Mouse (Mus musculus): Measurements from ENCODE around the gene Coro2b. TPM values are rescaled to one million over a fixed set of nuclear protein-coding genes. Genes with fewer than 3 reads are reported as not detected.
"Not testable (repeated sequence)": the region's sequence is repeated elsewhere in the genome, so short reads cannot be mapped to it uniquely, and the experiment has no call there.

Gene Coro2b
- polyA plus RNA-seq, 1 experiment from 2014 or later: 26.2 TPM

DNA sequence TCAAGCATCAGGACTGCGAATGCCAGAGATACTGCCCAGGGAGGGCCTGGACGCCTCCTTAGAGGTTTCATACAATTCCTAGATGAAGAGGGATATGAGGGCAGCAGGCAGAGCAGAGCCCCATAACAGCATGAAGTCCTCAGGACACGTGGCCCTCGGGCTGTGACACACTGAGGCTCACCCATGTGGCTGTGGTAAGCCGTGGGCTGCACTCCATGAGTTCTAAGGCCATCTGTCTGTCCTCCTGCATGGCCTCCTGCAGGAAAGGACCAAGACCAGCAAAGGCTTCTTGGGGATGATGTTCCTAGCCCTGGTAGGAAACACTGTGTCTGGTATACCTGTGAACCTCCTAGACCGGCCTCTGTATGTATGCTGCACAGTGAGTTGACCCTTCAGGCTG is 86.5 kb downstream of the Coro2b start:
- Histone ChIP-seq H3K27ac (ENCODE audit: low read depth) (0 out of 2 replicates have a peak overlapping the region, but pooled peaks have one; percentile 58), H3K4me1 (ENCODE audit: insufficient read depth) (peaks cover 11% of the 10 kb centered on the region), H3K36me3 (ENCODE audit: insufficient read depth) (0 out of 2 replicates have a peak, but pooled peaks cover 4% of the 10 kb centered on the region), H3K27me3 (ENCODE audit: insufficient read depth, low read length) (no peaks in the 10 kb centered on the region), H3K9me3 (ENCODE audit: low read depth, low read length) (no peaks in the 10 kb centered on the region), H3K9ac (no peak overlapping the region), H3K4me3 (ENCODE audit: low read depth, low read length) (no peak overlapping the region), H3K4me2 (no peak overlapping the region)
- WGBS: 82% methylated on average over 6 of the region's 6 CpGs
- ATAC-seq (ENCODE audit: insufficient read depth) (no peak), DNase-seq (no peak)
- no peak for TF ChIP-seq CTCF (IDR thresholded peaks at IDR 0.05; ENCODE audit: low read depth)

DNA sequence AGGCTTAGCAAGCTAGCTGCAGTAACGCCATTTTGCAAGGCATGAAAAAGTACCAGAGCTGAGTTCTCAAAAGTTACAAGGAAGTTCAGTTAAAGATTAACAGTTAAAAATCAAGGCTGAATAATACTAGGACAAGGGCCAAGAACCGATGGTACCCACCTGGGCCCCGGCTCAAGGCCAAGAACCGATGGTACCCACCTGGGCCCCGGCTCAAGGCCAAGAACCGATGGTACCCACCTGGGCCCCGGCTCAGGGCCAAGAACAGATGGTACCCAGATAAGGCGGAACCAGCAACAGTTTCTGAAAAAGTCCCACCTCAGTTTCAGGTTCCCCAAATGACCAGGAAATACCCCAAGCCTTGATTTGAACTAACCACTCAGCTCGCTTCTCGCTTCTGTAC is 89.5 kb downstream of the Coro2b start:
- not testable (repeated sequence) for H3K27me3 ChIP-seq (ENCODE audit: insufficient read depth, low read length); DNase-seq; H3K9me3 ChIP-seq (ENCODE audit: low read depth, low read length); H3K36me3 ChIP-seq (ENCODE audit: insufficient read depth); H3K27ac ChIP-seq (ENCODE audit: low read depth); ATAC-seq (ENCODE audit: insufficient read depth); H3K4me1 ChIP-seq (ENCODE audit: insufficient read depth); H3K4me3 ChIP-seq (ENCODE audit: low read depth, low read length); H3K4me2 ChIP-seq; H3K9ac ChIP-seq
- 100% methylated on average over 4 of the region's 10 CpGs for whole genome bisulfite sequencing

DNA sequence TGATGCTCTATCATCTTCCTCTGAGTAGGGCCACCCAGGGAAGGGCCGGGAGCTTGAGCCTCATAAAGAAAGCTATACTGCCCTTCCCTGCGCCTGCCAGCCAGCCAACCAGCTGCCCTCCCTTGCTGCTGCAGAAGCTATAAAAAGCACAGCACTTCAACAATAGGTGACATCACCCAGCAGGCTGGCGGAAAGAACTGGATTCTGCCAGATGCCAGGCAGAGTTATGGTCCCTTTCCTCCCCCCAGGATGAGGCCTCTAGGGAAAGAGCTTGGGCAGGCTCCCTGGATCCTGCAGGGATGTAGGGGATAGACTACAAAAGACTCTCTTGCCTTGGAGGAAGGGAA is 98.1 kb downstream of the Coro2b start:
- Histone ChIP-seq H3K36me3 (ENCODE audit: insufficient read depth) (no peaks in the 10 kb centered on the region), H3K4me3 (ENCODE audit: low read depth, low read length) (no peak overlapping the region), H3K27me3 (ENCODE audit: insufficient read depth, low read length) (no peaks in the 10 kb centered on the region), H3K9ac (no peak overlapping the region), H3K27ac (ENCODE audit: low read depth) (peak overlapping the region; percentile 77), H3K4me1 (ENCODE audit: insufficient read depth) (peaks cover 7% of the 10 kb centered on the region; the same call in 1 of the 2 replicates), H3K4me2 (no peak overlapping the region), H3K9me3 (ENCODE audit: low read depth, low read length) (no peaks in the 10 kb centered on the region)
- ATAC-seq (ENCODE audit: insufficient read depth) (no peak), DNase-seq (peak; percentile 69)
- 58% methylated on average over 3 of the region's 3 CpGs for WGBS
- no peak for TF ChIP-seq CTCF (IDR thresholded peaks at IDR 0.05; ENCODE audit: low read depth)

DNA sequence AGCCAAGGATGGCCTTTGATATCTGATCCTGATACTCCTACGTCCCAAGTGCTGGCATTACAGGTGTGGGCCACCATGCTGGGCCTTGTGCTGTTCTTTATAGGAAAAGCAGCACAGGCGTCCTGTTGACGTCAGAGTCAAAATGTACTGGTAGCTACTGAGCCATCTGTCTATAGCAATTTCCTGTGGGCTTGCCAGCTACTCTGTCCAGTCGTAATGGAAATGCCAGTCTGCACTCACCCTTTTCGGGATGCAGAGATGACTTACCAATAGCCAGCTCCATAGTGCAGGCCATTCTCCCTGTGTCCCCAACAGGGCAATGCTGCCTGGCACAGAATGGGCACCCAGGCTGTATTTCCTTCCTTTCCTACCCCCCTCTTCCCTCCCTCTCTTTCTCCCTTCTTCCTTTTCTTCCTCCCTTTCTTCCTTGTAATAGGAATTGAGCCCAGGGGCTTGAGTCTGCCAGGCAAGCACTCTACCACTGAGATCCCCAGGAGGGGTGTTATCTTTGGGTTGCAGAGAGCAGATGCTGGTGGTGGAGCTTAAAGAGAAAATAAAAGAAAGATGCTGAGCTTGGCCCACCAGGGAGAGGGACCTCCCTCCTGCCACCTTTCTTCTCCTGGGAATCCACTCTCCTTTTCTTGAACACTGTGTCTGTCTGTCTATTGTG is 98.6 kb downstream of the Coro2b start:
- no peak for ATAC-seq (ENCODE audit: insufficient read depth)
- H3K4me1 ChIP-seq (ENCODE audit: insufficient read depth): peaks cover 7% of the 10 kb centered on the region; the same call in 1 of the 2 replicates
- no peaks in the 10 kb centered on the region for H3K9me3 ChIP-seq (ENCODE audit: low read depth, low read length)
- H3K9ac ChIP-seq: no peak overlapping the region
- DNase-seq: no peak
- no peaks in the 10 kb centered on the region for H3K36me3 ChIP-seq (ENCODE audit: insufficient read depth)
- TF ChIP-seq CTCF (IDR thresholded peaks at IDR 0.05; ENCODE audit: low read depth): no peak
- no peak overlapping the region for H3K4me3 ChIP-seq (ENCODE audit: low read depth, low read length)
- H3K4me2 ChIP-seq: no peak overlapping the region
- peak overlapping the region; percentile 77 for H3K27ac ChIP-seq (ENCODE audit: low read depth)
- H3K27me3 ChIP-seq (ENCODE audit: insufficient read depth, low read length): no peaks in the 10 kb centered on the region
- WGBS: 68% methylated on average over 5 of the region's 5 CpGs

DNA sequence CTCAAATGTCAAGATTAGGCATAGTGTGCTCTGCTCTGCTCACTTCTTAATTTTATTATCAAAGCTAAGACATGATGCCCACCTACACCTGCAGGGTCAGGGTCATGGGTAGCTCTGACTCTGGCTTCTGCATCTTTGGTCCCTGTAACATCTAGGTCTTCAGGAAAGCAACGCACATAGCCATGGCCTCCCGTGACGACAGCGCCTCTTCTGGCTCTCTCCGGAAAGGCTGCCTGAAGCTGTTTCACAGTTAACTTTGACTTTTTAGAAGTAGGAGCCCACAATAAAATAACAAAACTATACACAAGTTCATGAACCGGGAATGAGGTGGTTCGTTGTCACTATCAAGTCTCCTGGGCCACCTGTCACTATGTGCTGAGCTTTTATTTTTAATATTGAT is 99.4 kb downstream of the Coro2b start:
- WGBS: 91% methylated on average over 7 of the region's 7 CpGs
- Histone ChIP-seq H3K4me1 (ENCODE audit: insufficient read depth) (peaks cover 7% of the 10 kb centered on the region; the same call in 1 of the 2 replicates), H3K27ac (ENCODE audit: low read depth) (no peak overlapping the region), H3K9ac (no peak overlapping the region), H3K4me2 (no peak overlapping the region), H3K4me3 (ENCODE audit: low read depth, low read length) (no peak overlapping the region), H3K9me3 (ENCODE audit: low read depth, low read length) (no peaks in the 10 kb centered on the region), H3K36me3 (ENCODE audit: insufficient read depth) (no peaks in the 10 kb centered on the region), H3K27me3 (ENCODE audit: insufficient read depth, low read length) (no peaks in the 10 kb centered on the region)
- TF ChIP-seq CTCF (IDR thresholded peaks at IDR 0.05; ENCODE audit: low read depth): no peak
- DNase-seq (no peak), ATAC-seq (ENCODE audit: insufficient read depth) (no peak)

DNA sequence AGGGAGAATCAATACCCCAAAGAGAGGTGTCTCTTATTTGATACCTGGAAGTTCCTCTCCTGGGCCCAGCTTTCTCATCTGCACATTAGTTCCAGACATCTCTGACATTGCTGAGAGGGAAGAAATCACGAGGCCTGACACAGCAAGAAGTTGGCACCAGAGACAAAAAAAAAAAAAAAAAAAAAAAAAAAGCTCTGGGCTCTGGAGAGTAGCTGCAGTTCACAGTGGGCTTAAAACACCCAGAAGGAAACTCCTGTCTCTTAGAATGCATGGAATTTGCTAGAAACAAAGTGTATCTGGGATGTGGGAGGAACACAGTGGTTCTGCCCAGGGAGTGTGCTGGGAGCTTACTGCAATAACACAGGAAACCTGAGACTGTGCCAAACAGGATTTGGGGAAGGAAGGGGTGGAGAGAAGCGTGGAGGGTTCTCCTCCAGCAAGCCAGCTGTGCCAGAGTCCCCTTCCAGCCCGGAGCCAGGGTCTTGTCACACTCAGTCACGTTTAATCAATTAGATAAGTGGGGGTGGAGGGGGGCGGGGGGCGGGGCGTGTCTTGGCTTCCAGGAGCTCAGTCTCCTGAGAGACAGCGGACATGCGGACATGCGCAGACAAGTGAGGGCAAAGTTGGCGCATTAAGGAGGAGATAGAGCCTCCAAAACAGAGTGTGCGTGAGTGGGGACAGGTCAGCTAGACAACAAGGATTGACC is 101.1 kb downstream of the Coro2b start:
- no peak overlapping the region for H3K9ac ChIP-seq
- no peak for TF ChIP-seq CTCF (IDR thresholded peaks at IDR 0.05; ENCODE audit: low read depth)
- 2% methylated on average over 12 of the region's 12 CpGs for WGBS
- peak; percentile 96 for ATAC-seq (ENCODE audit: insufficient read depth)
- H3K27ac ChIP-seq (ENCODE audit: low read depth): peak overlapping the region; percentile 93
- H3K27me3 ChIP-seq (ENCODE audit: insufficient read depth, low read length): no peaks in the 10 kb centered on the region
- H3K4me2 ChIP-seq: peak overlapping the region; percentile 41
- H3K4me3 ChIP-seq (ENCODE audit: low read depth, low read length): no peak overlapping the region
- DNase-seq: peak; percentile 95
- peaks cover 9% of the 10 kb centered on the region; the same call in 1 of the 2 replicates for H3K36me3 ChIP-seq (ENCODE audit: insufficient read depth)
- peaks cover 7% of the 10 kb centered on the region; the same call in 1 of the 2 replicates for H3K4me1 ChIP-seq (ENCODE audit: insufficient read depth)
- H3K9me3 ChIP-seq (ENCODE audit: low read depth, low read length): no peaks in the 10 kb centered on the region

DNA sequence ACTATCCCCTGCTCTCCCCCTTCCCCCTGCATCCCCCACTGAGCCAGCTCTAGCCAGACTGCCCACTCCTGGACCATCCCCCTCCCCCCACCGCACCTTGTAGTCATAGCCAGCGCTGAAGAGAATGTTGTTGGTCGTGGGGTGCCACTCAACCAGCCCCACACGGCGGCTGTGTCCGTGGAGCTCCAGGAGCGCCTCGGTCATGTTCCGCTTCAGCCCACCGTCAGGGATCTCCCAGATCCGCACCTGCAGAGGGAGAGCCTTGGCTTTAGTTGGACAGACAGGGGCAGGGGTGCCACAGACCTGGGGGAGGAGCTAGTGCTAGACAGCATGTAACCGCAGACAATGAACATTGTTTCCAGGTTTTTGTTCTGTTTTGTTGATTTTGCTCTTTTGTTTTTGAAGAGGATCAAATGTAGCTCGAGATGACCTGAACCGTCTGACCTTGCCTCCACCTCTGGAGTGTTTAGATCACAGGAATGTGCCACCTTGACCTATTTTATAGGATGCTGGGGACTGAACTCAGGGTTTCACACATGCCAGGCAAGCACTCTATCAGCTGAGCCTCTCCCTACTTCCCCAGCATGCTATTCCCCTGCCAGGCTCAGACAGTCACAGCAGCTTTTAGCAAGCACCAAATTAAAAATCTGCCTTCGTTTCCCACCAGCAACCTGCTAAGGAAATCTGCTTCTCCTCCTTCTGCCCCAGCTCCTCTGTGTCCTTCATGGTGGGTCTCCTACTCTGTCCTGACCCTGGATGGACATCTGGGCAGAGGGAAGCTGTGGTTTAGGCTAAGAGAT is 104.4 kb downstream of the Coro2b start:
- no peak overlapping the region for H3K9ac ChIP-seq
- no peak overlapping the region for H3K4me2 ChIP-seq
- peaks cover 26% of the 10 kb centered on the region for H3K36me3 ChIP-seq (ENCODE audit: insufficient read depth)
- H3K27me3 ChIP-seq (ENCODE audit: insufficient read depth, low read length): no peaks in the 10 kb centered on the region
- no peak overlapping the region for H3K4me3 ChIP-seq (ENCODE audit: low read depth, low read length)
- ATAC-seq (ENCODE audit: insufficient read depth): no peak
- TF ChIP-seq CTCF (IDR thresholded peaks at IDR 0.05; ENCODE audit: low read depth): no peak
- no peak for DNase-seq
- no peaks in the 10 kb centered on the region for H3K9me3 ChIP-seq (ENCODE audit: low read depth, low read length)
- no peak overlapping the region for H3K27ac ChIP-seq (ENCODE audit: low read depth)
- 49% methylated on average over 15 of the region's 15 CpGs for WGBS
- H3K4me1 ChIP-seq (ENCODE audit: insufficient read depth): peaks cover 7% of the 10 kb centered on the region; the same call in 1 of the 2 replicates
